Mouse (Mus musculus) limb, embryonic 14.5 days (tissue): ENCODE data around the gene Stx5a. TPM values are rescaled to one million over a fixed set of nuclear protein-coding genes. Genes with fewer than 3 reads are reported as not detected.
A peak's percentile ranks its signal among the peaks of the same experiment; 100 is the strongest.

Experiments
- ATAC-seq: fragments of 200-750 bp; cut with Nextera tagmentation; 2 replicates; pipeline ENCODE4 v1.8.0; 2017; ENCODE audit warnings: low read depth, moderate number of reproducible peaks, moderate TSS enrichment; ENCODE audit not compliant: low FRiP score
- DNase-seq: peaks from one replicate; pipeline ENCODE4 v3.0.0-alpha.2; 2015; ENCODE audit warnings: low spot score
- H3K27ac ChIP-seq: fragments of 300-500 bp; sonication (generic); replicated peaks from 2 replicates; pipeline ENCODE4 v1.5.1; 2014; ENCODE audit warnings: low read depth, mild to moderate bottlenecking, low read length, moderate library complexity, mixed read lengths
- H3K27me3 ChIP-seq: fragments of 300-500 bp; sonication (generic); 2 replicates; pipeline ENCODE4 v1.6.1; 2014; ENCODE audit warnings: low read length, mixed read lengths; ENCODE audit not compliant: control insufficient read depth, insufficient read depth
- H3K36me3 ChIP-seq: fragments of 300-500 bp; sonication (generic); 2 replicates; pipeline ENCODE4 v1.6.1; 2014; ENCODE audit warnings: mild to moderate bottlenecking, low read length, moderate library complexity, mixed read lengths; ENCODE audit not compliant: control insufficient read depth, insufficient read depth
- H3K4me1 ChIP-seq: fragments of 300-500 bp; sonication (generic); 2 replicates; pipeline ENCODE4 v1.6.1; 2014; ENCODE audit warnings: antibody characterized with exemption, low read length, mixed read lengths; ENCODE audit not compliant: control insufficient read depth, insufficient read depth
- H3K4me2 ChIP-seq: fragments of 300-500 bp; sonication (generic); replicated peaks from 2 replicates; pipeline ENCODE4 v1.6.1; 2014; ENCODE audit warnings: low read depth, mild to moderate bottlenecking, low read length, moderate library complexity; ENCODE audit not compliant: severe bottlenecking
- H3K4me3 ChIP-seq: fragments of 300-500 bp; sonication (generic); replicated peaks from 2 replicates; pipeline ENCODE4 v1.5.1; 2014; ENCODE audit warnings: low read length
- H3K9ac ChIP-seq: fragments of 300-500 bp; sonication (generic); 2 replicates; pipeline ENCODE4 v1.6.1; 2014; ENCODE audit warnings: mild to moderate bottlenecking, low read depth, low read length, moderate library complexity; ENCODE audit not compliant: severe bottlenecking
- H3K9me3 ChIP-seq: fragments of 300-500 bp; sonication (generic); 2 replicates; pipeline ENCODE4 v1.6.1; 2016; ENCODE audit warnings: low read length; ENCODE audit not compliant: control insufficient read depth
- POLR2A ChIP-seq: fragments of 200-500 bp; IDR thresholded peaks from 2 replicates; pipeline ENCODE4 v1.8.0; 2012; ENCODE audit warnings: inconsistent platforms, mild to moderate bottlenecking, moderate library complexity, borderline replicate concordance; ENCODE audit not compliant: insufficient read depth, insufficient read length; ENCODE audit errors: extremely low read depth
- WGBS: fragments of 180-500 bp; shearing (Covaris S2); extraction: QIAGEN DNeasy Blood & Tissue Kit; methylation state at CpG from one replicate; pipeline ENCODE4 v1.1.7; 2014; 5-methylcytosine and 5-hydroxymethylcytosine counted together
- polyA plus RNA-seq, 2 experiments: library from polyadenylated mRNA; depleted of rRNA in 1 of 2; stranded (reverse) in 1 of 2; unstranded in 1 of 2; fragments of >200 nt; fragmentation: Nextera tagmentation in 1 of 2; extraction: Ambion mirVana in 1 of 2; gene quantifications; 2 replicates each; pipeline versions ENCODE4 v1.2.1 to v1.2.3; 2012 to 2014

Stx5a gene
- polyA plus RNA-seq, 2 experiments = 161 to 188 TPM

- peak; percentile 17; the same call in 1 of the 2 replicates for ATAC-seq
- DNase-seq = no peak
- no peak for TF ChIP-seq POLR2A
- no peaks in the 10 kb centered on the region for H3K27me3 ChIP-seq
- H3K36me3 ChIP-seq = peaks cover 45% of the 10 kb centered on the region
- H3K9ac ChIP-seq = peak overlapping the region; percentile 93
- 5% methylated on average over 19 of the region's 20 CpGs for WGBS
- peak overlapping the region; percentile 98 for H3K4me2 ChIP-seq
- peaks cover 23% of the 10 kb centered on the region for H3K4me1 ChIP-seq
- H3K27ac ChIP-seq = peak overlapping the region; percentile 99
- H3K9me3 ChIP-seq = no peaks in the 10 kb centered on the region
- H3K4me3 ChIP-seq = peak overlapping the region; percentile 56
Observed at GRCm38 (mm10) chr19:8774951-8775421, 33.8 kb downstream of the Stx5a start.

GRCm38 (mm10) chr19:8786008-8786781, 45.0 kb downstream of the Stx5a start, which contains the start of gene Taf6l:
Taf6l (minus strand) TSS chr19:8786417.
- Histone ChIP-seq H3K36me3 (peaks cover 24% of the 10 kb centered on the region), H3K4me1 (0 out of 2 replicates have a peak, but pooled peaks cover 5% of the 10 kb centered on the region), H3K4me3 (peak within 1 kb of the TSS; percentile 76), H3K27ac (peak within 1 kb of the TSS; percentile 79), H3K9me3 (no peaks in the 10 kb centered on the region), H3K27me3 (no peaks in the 10 kb centered on the region), H3K4me2 (peak within 1 kb of the TSS; percentile 48), H3K9ac (peak within 1 kb of the TSS; percentile 67)
- TF ChIP-seq POLR2A = peak; percentile 13; the same call in 1 of the 2 replicates
- under 1% methylated on average over 32 of the region's 32 CpGs for WGBS
- ATAC-seq (peak; percentile 100), DNase-seq (peak; percentile 97)

- 27% methylated on average over 3 of the region's 3 CpGs for WGBS
- ATAC-seq (no peak), DNase-seq (no peak)
- no peak for TF ChIP-seq POLR2A
- Histone ChIP-seq H3K27ac (no peak overlapping the region), H3K9me3 (no peaks in the 10 kb centered on the region), H3K9ac (no peak overlapping the region), H3K4me2 (no peak overlapping the region), H3K4me1 (0 out of 2 replicates have a peak, but pooled peaks cover 5% of the 10 kb centered on the region), H3K4me3 (no peak overlapping the region), H3K27me3 (no peaks in the 10 kb centered on the region), H3K36me3 (peaks cover 21% of the 10 kb centered on the region)
Observed at GRCm38 (mm10) chr19:8788521-8788920, 47.3 kb downstream of the Stx5a start.

GRCm38 (mm10) chr19:8789171-8789570, 48.0 kb downstream of the Stx5a start:
- H3K4me3 ChIP-seq = no peak overlapping the region
- no peak overlapping the region for H3K4me2 ChIP-seq
- H3K27me3 ChIP-seq = no peaks in the 10 kb centered on the region
- WGBS = 62% methylated on average over 1 of the region's 1 CpGs
- H3K9me3 ChIP-seq = no peaks in the 10 kb centered on the region
- H3K27ac ChIP-seq = no peak overlapping the region
- DNase-seq (no peak), ATAC-seq (no peak)
- H3K9ac ChIP-seq = no peak overlapping the region
- TF ChIP-seq POLR2A = no peak
- 0 out of 2 replicates have a peak, but pooled peaks cover 5% of the 10 kb centered on the region for H3K4me1 ChIP-seq
- H3K36me3 ChIP-seq = peaks cover 23% of the 10 kb centered on the region

- peaks cover 33% of the 10 kb centered on the region for H3K36me3 ChIP-seq
- H3K27me3 ChIP-seq = no peaks in the 10 kb centered on the region
- no peak for DNase-seq
- no peak overlapping the region for H3K27ac ChIP-seq
- no peak overlapping the region for H3K4me2 ChIP-seq
- ATAC-seq = no peak
- WGBS = 82% methylated on average over 7 of the region's 7 CpGs
- TF ChIP-seq POLR2A = no peak
- no peak overlapping the region for H3K4me3 ChIP-seq
- 0 out of 2 replicates have a peak, but pooled peaks cover 4% of the 10 kb centered on the region for H3K4me1 ChIP-seq
- H3K9me3 ChIP-seq = no peaks in the 10 kb centered on the region
- H3K9ac ChIP-seq = no peak overlapping the region
Observed at GRCm38 (mm10) chr19:8790171-8790570, 49.0 kb downstream of the Stx5a start.
